Mouse (Mus musculus): Measurements from ENCODE around the gene Nos2.
"Not testable (repeated sequence)": the region's sequence is repeated elsewhere in the genome, so short reads cannot be mapped to it uniquely, and the experiment has no call there.

The Nos2 gene

GRCm38 (mm10) chr11:78989206-78989605 is 68.6 kb downstream of the Nos2 start:
- DNase-seq (ENCODE audit: low spot score in 2 of 2) = not testable (repeated sequence)

- no peak for DNase-seq (ENCODE audit: low spot score in 2 of 2)
Measured at GRCm38 (mm10) chr11:78990096-78990495, 69.5 kb downstream of the Nos2 start.

GRCm38 (mm10) chr11:78990875-78991543 is 70.4 kb downstream of the Nos2 start:
- DNase-seq (ENCODE audit: low spot score in 2 of 2) = not testable (repeated sequence)

- DNase-seq (ENCODE audit: low spot score in 2 of 2) = no peak
Measured at GRCm38 (mm10) chr11:78999118-78999517, 78.5 kb downstream of the Nos2 start.

GRCm38 (mm10) chr11:79001871-79002270 is 81.3 kb downstream of the Nos2 start:
- peak in 1 of 2 experiments; percentile 28 for DNase-seq (ENCODE audit: low spot score in 2 of 2)

- DNase-seq (ENCODE audit: low spot score in 2 of 2) = peak in 1 of 2 experiments; percentile 43
Measured at GRCm38 (mm10) chr11:79002551-79002951, 82.0 kb downstream of the Nos2 start.

- peak in 1 of 2 experiments; percentile 49 for DNase-seq (ENCODE audit: low spot score in 2 of 2)
Measured at GRCm38 (mm10) chr11:79003053-79003768, 82.6 kb downstream of the Nos2 start.

GRCm38 (mm10) chr11:79003769-79004638 is 83.4 kb downstream of the Nos2 start:
- DNase-seq (ENCODE audit: low spot score in 2 of 2) = peak in 1 of 2 experiments; percentile 52

- DNase-seq (ENCODE audit: low spot score in 2 of 2) = peak in 1 of 2 experiments; percentile 43
Measured at GRCm38 (mm10) chr11:79005578-79006394, 85.2 kb downstream of the Nos2 start.

- no peak for DNase-seq (ENCODE audit: low spot score in 2 of 2)
Measured at GRCm38 (mm10) chr11:79006417-79006816, 85.8 kb downstream of the Nos2 start.

- not testable (repeated sequence) for DNase-seq (ENCODE audit: low spot score in 2 of 2)
Measured at GRCm38 (mm10) chr11:79007356-79007755, 86.8 kb downstream of the Nos2 start.

- DNase-seq (ENCODE audit: low spot score in 2 of 2) = peak in 1 of 2 experiments; percentile 30
Measured at GRCm38 (mm10) chr11:79008007-79008775, 87.6 kb downstream of the Nos2 start.

- peak in 1 of 2 experiments; percentile 25 for DNase-seq (ENCODE audit: low spot score in 2 of 2)
Measured at GRCm38 (mm10) chr11:79008891-79009290, 88.3 kb downstream of the Nos2 start.
